Mouse (Mus musculus) spleen, postnatal 4 days (tissue): Measurements from ENCODE around the gene Vmn2r47.
"Not testable (repeated sequence)": the region's sequence is repeated elsewhere in the genome, so short reads cannot be mapped to it uniquely, and the experiment has no call there.

Experiments used
- DNase-seq, 2 experiments: peaks; one replicate each; pipeline ENCODE4 v3.0.0; 2022; ENCODE audit warnings: low spot score in 2 of 2

Vmn2r47 gene

DNA sequence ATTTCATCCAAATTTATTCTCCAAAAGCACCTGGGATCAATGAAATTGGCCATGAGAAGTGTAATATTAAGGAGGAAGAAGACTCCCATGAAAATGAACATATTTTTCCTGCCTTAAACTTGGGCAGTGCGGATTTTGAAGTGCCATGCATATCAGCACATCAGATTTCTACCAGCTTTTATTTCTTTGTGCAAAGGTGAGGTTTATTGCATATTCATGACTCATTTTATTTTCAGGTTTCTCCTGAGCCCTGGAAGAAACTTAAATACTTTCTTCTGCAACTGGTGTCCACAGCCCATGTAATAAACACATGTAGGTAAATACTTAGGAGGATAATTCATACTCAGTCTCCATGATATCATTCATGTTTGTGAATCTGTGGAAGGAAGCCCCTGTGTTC lies at the start of gene Vmn2r47:
Gene Vmn2r47 (minus strand): TSS at position 101 of the 400 bp plus-strand sequence.
- not testable (repeated sequence) for DNase-seq

DNA sequence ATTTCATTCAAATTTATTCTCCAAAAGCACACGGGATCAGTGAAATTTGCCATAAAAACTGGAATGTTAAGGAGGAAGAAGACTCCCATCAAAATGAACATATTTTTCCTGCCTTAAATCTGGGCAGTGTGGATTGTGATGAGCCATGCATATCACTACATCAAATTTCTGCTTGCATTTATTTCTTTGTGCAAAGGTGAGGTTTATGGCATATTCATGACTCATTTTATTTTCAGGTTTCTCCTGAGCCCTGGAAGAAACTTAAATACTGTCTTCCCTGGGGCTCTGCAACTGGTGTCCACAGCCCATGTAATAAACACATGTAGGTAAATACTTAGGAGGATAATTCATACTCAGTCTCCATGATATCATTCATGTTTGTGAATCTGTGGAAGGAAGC lies 70.7 kb downstream of the Vmn2r47 start, which contains the start of gene Vmn2r46:
Gene Vmn2r46 (minus strand): TSS at position 101 of the 400 bp plus-strand sequence.
- not testable (repeated sequence) for DNase-seq
